ENCODE assay signal across 8 mouse cellular contexts in genomic region chr2:38823406-38823805, GRCm38 (mm10).
DNase-seq lines count a peak whose midpoint lies in the region; ATAC-seq and TF ChIP-seq lines count a peak whose summit lies in the region.

No protein-coding gene starts in this region.

- peaks cover 20% of the 10 kb centered on the region for H3K4me1 ChIP-seq in embryonic facial prominence, embryonic 10.5 days
- H3K4me1 ChIP-seq in hindbrain, embryonic 16.5 days (ENCODE audit: control insufficient read depth, insufficient read depth, low read depth, low read length): peaks cover 8% of the 10 kb centered on the region

- 26% methylated on average over 8 of the region's 8 CpGs for WGBS in embryonic facial prominence, embryonic 10.5 days
- 6% methylated on average over 8 of the region's 8 CpGs for WGBS in hindbrain, embryonic 16.5 days
- WGBS in macrophage (ENCODE audit: missing documents): 0% methylated on average over 8 of the region's 8 CpGs

- peak overlapping the region; percentile 34 for H3K27ac ChIP-seq in left cerebral cortex, adult 2 months
- H3K27ac ChIP-seq in embryonic facial prominence, embryonic 10.5 days (replicated peaks): peak overlapping the region; percentile 96
- H3K27ac ChIP-seq in hindbrain, embryonic 16.5 days (ENCODE audit: low read depth, low read length): peak overlapping the region; percentile 76
- peak overlapping the region; percentile 63 for H3K27ac ChIP-seq in macrophage

- no peak for DNase-seq in left cerebral cortex, adult 2 months (ENCODE audit: extremely low spot score in 1 of 2, low spot score in 2 of 2)
- no peak for DNase-seq in left cerebral cortex, adult 18-20 months (ENCODE audit: low spot score in 2 of 2)
- peak; percentile 9 for DNase-seq in embryonic facial prominence, embryonic 10.5 days (ENCODE audit: low spot score)
- no peak for DNase-seq in right cerebral cortex, postnatal 10 days (ENCODE audit: low spot score in 2 of 2)
- no peak for DNase-seq in left cerebral cortex, postnatal 36 days (ENCODE audit: low spot score in 2 of 2)
- no peak for DNase-seq in adrenal gland, postnatal 4 days (ENCODE audit: low spot score in 2 of 2)

- peak overlapping the region; percentile 50 for H3K4me3 ChIP-seq in left cerebral cortex, adult 2 months
- peak overlapping the region; percentile 66 for H3K4me3 ChIP-seq in embryonic facial prominence, embryonic 10.5 days
- peak overlapping the region; percentile 50 for H3K4me3 ChIP-seq in hindbrain, embryonic 16.5 days (ENCODE audit: low read length)
- H3K4me3 ChIP-seq in macrophage (ENCODE audit: inconsistent target): peak overlapping the region; percentile 53

- no peaks in the 10 kb centered on the region for H3K9me3 ChIP-seq in embryonic facial prominence, embryonic 10.5 days
- no peaks in the 10 kb centered on the region for H3K9me3 ChIP-seq in hindbrain, embryonic 16.5 days (ENCODE audit: control insufficient read depth, low read length)

- peaks cover 7% of the 10 kb centered on the region for H3K36me3 ChIP-seq in embryonic facial prominence, embryonic 10.5 days (replicated peaks)
- H3K36me3 ChIP-seq in hindbrain, embryonic 16.5 days (ENCODE audit: control insufficient read depth, insufficient read depth, low read length): no peaks in the 10 kb centered on the region
- no peaks in the 10 kb centered on the region for H3K36me3 ChIP-seq in macrophage (ENCODE audit: inconsistent target)

- H3K79me2 ChIP-seq in macrophage (ENCODE audit: inconsistent target): no peaks in the 10 kb centered on the region

- ATAC-seq in hindbrain, embryonic 16.5 days: peak; percentile 3

- peak overlapping the region; percentile 50 for H3K9ac ChIP-seq in hindbrain, embryonic 16.5 days (ENCODE audit: low read depth, low read length)

- H3K4me2 ChIP-seq in hindbrain, embryonic 16.5 days (ENCODE audit: low read length): peak overlapping the region; percentile 74

- intact Hi-C loops in left cerebral cortex, adult 2 months (cut with DNase I): no loop called here
- intact Hi-C loops in left cerebral cortex, postnatal 36 days (cut with DNase I): no loop called here

- H3K27me3 ChIP-seq in embryonic facial prominence, embryonic 10.5 days (replicated peaks; ENCODE audit: low read depth, poor library complexity, severe bottlenecking): no peaks in the 10 kb centered on the region
- H3K27me3 ChIP-seq in hindbrain, embryonic 16.5 days (replicated peaks; ENCODE audit: control insufficient read depth, insufficient read depth, low read length): no peaks in the 10 kb centered on the region

- no peak for TF ChIP-seq CTCF in left cerebral cortex, adult 2 months (IDR thresholded peaks at IDR 0.05)

Comparison
In these comparisons a context has a peak if more than half of its experiments do, and no peak if none do; other contexts are left out.
1. H3K27ac ChIP-seq: peak in every context shown above with its lines; median percentile 96 in embryonic facial prominence, embryonic 10.5 days; 76 in hindbrain, embryonic 16.5 days; 63 in macrophage; 34 in left cerebral cortex, adult 2 months.